Mouse (Mus musculus) splenic B cell, adult 2 months (primary cell): ENCODE measurements around the gene Pop4.
"Not testable (repeated sequence)": the region's sequence is repeated elsewhere in the genome, so short reads cannot be mapped to it uniquely, and the experiment has no call there.

Experiments used
- DNase-seq: peaks from one replicate; pipeline ENCODE4 v3.0.0-alpha.2; 2011; ENCODE audit warnings: low read depth, low spot score
- H3K27me3 ChIP-seq: 2 replicates; pipeline ENCODE4 v1.6.1; 2012; ENCODE audit warnings: mild to moderate bottlenecking, low read length, moderate library complexity, mixed read lengths; ENCODE audit not compliant: control insufficient read depth, poor library complexity, insufficient read depth, severe bottlenecking
- H3K36me3 ChIP-seq: 2 replicates; pipeline ENCODE4 v1.6.1; 2012; ENCODE audit warnings: mild to moderate bottlenecking, low read length, moderate library complexity, mixed read lengths; ENCODE audit not compliant: control insufficient read depth, poor library complexity, insufficient read depth, severe bottlenecking

Gene Pop4

DNA sequence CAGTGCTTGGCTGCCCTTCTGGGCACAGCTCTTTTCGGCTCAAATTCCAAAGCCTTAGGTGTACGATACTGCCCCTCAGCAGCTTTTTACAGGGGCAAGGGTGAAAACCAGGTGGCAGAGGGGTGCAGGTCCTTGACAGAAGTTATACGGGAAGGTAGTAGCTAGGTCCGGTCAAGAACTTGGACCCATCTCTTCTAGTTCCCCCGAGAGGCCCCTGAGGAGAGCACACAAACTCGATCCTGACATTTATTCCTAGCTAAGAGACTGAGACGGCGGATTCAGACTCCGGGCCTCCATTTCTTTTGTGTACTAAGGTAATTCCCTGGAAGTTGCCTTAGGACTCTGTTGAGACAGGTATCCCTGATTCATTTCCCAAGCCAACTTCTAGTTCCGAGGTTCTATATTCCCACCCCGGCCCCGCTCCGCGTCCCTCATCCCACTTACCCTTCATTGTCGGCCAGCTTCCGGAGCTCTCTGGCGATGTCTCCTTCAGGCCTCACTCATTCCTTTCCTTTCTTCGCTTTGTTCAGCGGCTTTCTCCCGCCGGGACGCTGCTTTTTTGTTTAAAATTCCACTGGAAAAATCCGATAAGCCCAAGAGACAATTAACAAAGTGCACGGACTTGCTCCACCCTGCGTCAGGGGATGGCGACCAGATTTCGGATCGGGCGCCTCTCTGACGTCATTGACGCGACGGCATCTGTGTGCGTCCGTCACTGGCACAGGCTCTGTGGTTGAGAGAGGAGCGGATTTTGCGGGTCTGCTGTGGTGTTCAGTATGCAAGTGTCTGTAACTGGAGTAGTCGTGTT is at the start of gene Pop4:
Gene Pop4 (minus strand): TSS at position 721 of the 808 bp plus-strand sequence.
- peak; percentile 89 for DNase-seq
- Histone ChIP-seq H3K36me3 (no peaks in the 10 kb centered on the region), H3K27me3 (no peaks in the 10 kb centered on the region)

DNA sequence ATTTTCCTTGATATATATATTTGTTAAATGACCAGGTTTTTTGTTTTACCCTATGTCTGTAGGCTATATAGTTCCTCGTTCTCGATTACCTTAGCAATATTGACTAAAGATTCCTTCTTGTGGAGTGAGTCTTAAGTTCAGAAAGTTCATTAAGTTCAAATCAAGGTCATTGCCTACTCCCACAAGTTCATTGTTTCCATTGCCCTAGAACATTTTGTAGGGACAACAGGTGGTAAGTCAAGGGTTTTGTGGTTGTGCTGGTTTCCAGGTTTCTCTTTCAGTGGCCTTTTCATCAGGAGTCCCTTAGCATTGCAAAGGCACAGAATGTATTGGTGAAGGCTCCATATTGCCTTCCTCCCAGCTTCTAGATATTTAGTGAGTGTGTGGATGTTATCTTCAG is 49.4 kb upstream of the Pop4 start:
- no peak for DNase-seq
- H3K36me3 ChIP-seq = no peaks in the 10 kb centered on the region
- H3K27me3 ChIP-seq = no peaks in the 10 kb centered on the region

DNA sequence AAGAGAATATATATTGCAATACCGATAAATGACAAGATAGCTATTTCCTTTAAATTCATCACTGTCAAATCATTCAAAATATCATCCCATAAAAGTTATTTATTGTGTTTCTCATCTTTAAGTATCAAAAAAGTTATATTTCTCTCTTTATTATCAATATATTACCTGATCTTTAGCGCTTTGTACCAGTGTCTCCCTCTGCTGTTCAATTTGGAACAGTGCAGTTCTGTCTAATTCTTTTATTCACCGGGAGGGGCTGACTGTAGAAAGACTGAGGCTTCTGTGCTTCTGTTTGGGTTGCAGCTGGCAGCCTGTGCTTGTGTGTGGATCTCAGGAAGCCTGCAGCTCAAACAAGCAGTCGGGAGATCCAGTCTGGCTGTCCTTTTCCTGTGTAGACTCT is 11.0 kb upstream of the Pop4 start:
- H3K36me3 ChIP-seq, DNase-seq, H3K27me3 ChIP-seq: not testable (repeated sequence)

DNA sequence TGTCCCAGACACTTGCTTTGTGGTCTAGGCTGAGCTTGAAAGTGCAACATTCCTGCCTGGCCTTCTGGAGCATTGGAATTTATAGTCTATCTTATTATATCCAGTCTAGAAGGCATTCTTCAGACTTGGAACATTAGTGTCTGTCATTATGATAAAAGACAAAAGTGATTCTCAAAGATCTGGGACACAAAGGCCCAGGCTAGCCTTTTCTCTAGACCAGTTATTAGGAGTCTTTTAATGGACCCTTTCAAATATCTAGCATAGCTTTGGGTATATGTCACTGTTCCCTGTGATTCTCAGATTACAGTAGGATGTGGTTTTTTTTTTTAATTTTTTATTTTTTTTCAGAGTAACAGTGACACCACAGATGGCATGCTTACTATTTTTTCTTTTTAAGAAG is 1.3 kb upstream of the Pop4 start:
- Histone ChIP-seq H3K36me3 (no peaks in the 10 kb centered on the region), H3K27me3 (no peaks in the 10 kb centered on the region)
- DNase-seq = no peak

DNA sequence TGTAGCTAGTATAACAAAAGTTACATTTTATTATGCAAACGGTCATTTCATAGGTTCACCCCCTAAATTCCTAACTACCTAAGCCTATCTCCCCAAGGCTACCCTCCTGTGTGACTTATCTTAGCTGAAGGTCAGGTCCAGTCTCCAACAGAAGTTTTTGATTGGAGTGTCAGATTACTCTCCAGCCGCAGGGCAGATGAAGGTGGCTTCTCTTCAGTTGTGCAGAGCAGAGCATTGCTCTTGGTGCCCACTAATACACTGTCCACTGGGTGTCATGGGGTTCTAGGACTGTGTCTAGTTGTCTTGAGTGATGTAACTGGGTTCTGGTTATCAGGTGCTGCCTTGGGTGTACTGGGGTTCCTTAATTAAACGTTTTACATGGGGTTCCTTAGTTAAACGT is 636 bp upstream of the Pop4 start:
- Histone ChIP-seq H3K27me3 (no peaks in the 10 kb centered on the region), H3K36me3 (no peaks in the 10 kb centered on the region)
- peak; percentile 5 for DNase-seq

DNA sequence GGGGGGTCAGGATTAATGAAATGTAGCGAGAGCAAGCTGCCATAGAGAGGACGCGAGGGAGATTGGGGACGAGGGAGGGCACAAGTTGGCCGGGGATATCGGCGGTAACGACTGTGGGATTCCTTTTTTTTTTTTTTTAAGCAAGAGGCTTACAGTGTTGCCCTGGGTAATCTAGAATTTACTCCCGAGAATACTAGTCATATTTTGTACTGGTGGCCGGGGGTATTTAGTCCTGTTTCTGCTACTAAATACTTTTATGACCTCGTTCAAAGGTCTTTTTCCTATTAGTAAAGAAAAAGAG is 238 bp upstream of the Pop4 start:
- no peaks in the 10 kb centered on the region for H3K27me3 ChIP-seq

DNA sequence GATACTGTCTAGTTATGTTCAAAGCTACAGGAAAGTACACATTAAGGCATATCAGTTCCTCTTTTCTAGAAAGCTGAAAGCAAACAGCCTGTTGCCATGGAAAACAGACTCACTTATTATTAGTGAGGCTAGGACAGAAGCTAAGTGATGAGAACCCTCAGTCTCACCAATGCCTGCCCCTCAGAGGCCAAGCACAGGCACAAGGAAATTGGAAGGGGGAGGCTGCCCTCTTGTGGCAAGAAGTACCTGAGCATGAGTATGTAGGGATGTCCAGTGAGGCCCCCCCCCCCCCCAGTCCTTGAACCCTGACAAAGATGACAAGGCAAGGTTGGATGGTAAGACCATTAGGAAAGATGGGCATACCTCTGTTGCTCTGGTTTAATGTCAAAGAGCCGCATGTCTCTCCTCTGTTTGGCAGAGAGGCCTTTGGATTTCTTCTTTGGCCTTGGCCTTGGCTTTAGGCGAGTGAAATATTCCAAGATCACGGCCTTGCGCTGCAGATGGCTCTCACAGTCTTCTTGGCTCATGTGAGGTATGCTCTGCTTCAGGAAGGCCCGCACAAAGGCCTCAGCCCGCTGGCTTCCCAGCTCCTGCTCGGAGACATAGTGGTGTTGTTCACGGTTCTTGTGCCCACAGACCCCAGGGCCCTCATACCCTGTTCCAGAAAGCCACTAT is 4.1 kb downstream of the Pop4 start:
- no peaks in the 10 kb centered on the region for H3K27me3 ChIP-seq
- 0 out of 2 replicates have a peak, but pooled peaks cover 6% of the 10 kb centered on the region for H3K36me3 ChIP-seq
- peak; percentile 66 for DNase-seq

More for the DNA sequence above, 238 bp upstream of the Pop4 start:
- no peaks in the 10 kb centered on the region for H3K36me3 ChIP-seq
- no peak for DNase-seq

DNA sequence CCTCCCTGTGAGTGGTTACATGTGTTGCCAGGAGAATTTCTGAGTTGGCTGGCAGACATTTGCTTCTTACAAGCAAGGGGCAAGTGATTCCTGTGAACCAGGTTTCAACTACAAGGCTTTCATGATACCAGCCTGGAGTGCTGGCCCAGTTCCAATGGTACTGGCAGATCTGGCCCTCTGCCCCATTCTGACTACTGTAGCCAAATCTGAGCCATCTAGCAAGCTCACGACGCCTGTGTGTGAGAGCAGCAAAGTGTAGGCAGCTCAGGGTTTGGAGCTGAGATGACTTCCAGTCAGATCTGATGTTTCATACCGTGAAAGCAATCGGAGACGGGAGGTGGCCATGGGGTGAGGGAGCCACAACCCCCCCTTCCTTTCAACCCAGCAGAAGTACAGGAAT is 8.8 kb downstream of the Pop4 start:
- 0 out of 2 replicates have a peak, but pooled peaks cover 6% of the 10 kb centered on the region for H3K36me3 ChIP-seq
- no peak for DNase-seq
- H3K27me3 ChIP-seq = no peaks in the 10 kb centered on the region

DNA sequence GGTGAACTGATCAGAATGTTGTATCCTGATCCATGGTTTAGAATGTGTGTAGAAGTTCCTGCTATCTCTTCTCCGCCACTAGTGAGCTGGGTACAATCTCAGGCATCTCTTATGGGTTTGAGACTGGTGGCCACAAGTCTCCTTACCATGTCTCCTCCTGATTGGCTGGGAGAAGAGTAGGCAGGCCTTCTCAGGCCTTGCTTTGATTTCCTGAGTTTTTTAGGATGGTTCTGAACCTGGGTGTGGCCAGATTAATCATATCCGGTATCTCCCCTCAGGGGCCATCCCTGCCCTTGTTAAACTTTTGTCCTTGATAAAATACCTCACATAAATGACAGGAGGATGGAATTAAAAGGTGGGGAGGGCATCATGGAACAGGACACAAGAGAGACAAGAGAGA is 11.6 kb downstream of the Pop4 start:
- Histone ChIP-seq H3K36me3 (0 out of 2 replicates have a peak, but pooled peaks cover 6% of the 10 kb centered on the region), H3K27me3 (no peaks in the 10 kb centered on the region)
- DNase-seq = no peak

DNA sequence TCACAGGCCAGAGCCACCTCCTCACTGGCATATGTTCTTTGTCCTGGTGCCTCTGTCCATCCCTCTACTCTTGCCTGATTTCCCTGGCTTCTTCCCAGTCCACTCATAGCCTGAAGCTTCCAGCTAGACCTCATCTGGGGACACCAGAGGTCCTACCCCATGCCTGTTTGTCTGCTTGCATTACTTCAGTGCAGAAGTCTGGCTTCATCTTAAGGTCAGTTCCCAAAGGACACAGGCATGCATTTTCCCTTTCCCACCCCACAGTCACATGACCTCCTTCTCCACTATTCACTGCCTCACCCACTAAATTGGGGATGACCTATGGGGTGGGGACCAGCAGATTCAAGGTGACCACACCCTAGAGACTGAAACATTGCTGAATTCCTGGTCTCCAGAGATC is 17.8 kb downstream of the Pop4 start:
- Histone ChIP-seq H3K27me3 (no peaks in the 10 kb centered on the region), H3K36me3 (no peaks in the 10 kb centered on the region)
- no peak for DNase-seq

DNA sequence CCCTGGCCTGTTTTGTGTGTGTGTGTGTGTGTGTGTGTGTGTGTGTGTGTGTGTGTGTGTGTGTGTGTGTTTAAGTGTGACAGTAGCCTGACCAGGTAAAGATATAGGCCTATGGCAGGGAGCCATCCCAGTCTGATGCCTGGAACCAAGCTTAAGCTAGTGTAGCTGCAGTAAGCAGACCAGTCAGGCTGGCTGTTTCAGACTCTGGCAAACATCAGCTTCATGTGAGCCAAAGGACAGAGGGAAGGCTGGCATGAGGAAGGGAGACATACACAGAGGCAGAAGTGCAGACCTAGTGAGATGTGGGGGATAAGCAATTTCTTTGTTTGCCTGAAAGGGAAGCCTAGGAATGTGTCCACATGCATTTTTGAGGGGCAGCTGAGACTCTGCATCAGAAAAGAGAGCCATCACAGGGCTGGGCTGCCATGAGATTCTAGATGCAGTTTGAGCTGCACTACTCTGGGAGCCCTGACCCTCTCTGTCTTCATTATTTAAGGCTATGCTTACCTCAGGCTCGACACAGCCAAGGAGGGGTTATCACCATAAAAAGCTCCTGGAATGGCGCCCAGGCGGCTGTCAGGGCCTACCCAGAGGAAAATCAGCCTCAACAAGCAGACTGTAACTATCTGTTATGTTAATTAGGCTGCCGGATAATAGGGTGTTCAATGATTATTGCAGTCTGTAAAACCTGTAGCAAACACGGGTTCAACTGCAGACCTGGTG is 19.6 kb downstream of the Pop4 start:
- H3K36me3 ChIP-seq = no peaks in the 10 kb centered on the region
- H3K27me3 ChIP-seq = no peaks in the 10 kb centered on the region
- no peak for DNase-seq

DNA sequence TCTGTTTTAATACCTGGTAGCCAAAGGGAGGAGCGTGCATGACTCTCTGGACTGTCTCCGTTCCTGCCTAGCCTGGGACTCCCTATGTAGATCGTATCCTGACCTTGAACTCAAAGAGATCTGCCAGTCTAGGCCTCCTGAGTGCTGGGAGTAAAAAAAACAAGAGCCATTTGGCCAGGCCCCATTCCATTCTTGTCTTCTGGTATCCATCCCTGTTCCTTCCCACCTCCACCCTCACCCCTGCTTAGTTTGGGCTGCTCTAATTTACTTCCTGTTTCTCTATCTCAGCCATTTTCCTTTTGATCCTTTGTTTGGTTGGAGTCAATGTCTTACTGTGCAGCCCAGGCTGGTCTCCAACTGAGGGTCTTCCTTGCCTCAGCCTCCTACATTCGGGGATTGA is 28.8 kb downstream of the Pop4 start:
- no peak for DNase-seq
- Histone ChIP-seq H3K36me3 (no peaks in the 10 kb centered on the region), H3K27me3 (no peaks in the 10 kb centered on the region)

DNA sequence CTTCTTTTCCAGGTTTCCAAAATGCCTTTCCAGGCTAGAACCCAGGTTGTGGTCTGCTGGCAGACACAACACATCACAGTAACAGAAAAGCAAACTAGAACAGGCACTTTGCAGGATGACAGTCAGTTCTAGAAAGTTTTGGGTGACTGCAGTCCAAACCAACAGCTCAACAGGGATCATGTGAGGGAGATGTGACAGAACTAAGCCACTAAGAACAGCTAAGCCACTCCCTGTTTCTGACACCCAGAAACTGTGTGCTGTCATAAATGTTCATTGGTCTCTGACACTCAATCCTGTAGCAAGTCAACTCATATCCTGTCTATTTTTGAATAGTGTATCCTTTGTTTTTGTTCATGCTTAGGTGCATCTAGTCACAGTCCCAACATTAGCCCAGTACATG is 34.1 kb downstream of the Pop4 start:
- DNase-seq = no peak
- H3K36me3 ChIP-seq = no peaks in the 10 kb centered on the region
- H3K27me3 ChIP-seq = no peaks in the 10 kb centered on the region

DNA sequence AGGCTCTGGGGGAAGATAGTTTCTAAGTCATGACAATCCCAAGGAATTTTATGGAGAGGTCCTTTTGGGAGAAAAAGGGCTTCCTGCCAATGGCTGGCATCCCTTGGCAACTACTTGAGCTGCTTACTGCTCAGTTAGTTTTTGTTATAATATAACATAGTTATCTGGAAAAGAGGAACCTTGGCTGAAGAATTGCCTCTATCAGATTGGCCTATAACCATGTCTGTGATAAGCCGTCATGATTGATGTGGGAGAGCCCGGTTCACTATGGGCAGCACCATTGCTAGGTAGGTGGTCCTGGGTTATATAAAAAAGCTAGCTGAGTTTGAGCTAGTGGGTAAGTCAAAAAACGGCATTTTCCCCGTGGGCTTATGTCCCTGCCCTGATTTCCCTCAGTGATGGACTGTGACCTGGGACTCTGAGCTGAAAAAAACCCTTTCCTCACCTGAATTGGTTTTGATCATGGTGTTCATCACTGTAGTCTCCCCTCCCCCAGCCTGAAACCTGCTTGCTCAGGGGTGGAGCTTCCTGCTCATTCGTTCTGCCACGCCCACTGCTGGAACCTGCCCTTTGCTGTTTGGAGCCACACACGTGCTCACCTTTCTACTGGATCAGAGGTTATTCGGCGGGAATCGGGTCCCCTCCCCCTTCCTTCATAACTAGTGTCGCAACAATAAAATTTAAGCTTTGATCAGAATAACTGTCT is 34.7 kb downstream of the Pop4 start:
- Histone ChIP-seq H3K27me3 (no peaks in the 10 kb centered on the region), H3K36me3 (no peaks in the 10 kb centered on the region)
- no peak for DNase-seq

DNA sequence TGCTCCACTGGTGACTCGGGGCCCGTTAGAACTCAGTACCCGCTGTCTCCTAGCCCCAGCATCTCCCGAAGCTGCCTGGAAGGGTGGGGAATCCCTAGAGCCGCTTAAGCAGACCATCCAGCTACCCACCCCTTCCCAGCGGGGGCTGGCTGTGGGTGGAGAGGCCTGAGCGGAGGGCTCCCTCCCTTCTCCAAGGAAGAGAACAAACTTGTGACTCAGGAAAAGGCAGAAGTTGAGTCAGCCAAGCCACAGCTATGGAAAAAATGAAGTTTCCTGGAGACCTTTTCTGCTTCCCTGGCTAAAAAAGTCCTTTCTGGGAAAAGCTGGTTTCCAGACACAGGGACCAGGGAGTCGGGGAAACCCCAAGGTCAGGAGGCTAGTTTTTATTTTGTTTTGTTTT is 40.9 kb downstream of the Pop4 start:
- Histone ChIP-seq H3K36me3 (no peaks in the 10 kb centered on the region), H3K27me3 (no peaks in the 10 kb centered on the region)
- DNase-seq = no peak
